Mouse (Mus musculus) lung, postnatal 0 days (tissue): Measurements from ENCODE around the gene Pecr.

ENCODE experiments used
- CTCF ChIP-seq: IDR thresholded peaks from 2 replicates; pipeline ENCODE4 v1.5.1; 2016; ENCODE audit warnings: antibody characterized with exemption, mild to moderate bottlenecking
- EP300 ChIP-seq: IDR thresholded peaks from 2 replicates; pipeline ENCODE4 v1.6.1; 2016; ENCODE audit warnings: antibody characterized with exemption, mild to moderate bottlenecking, control low read depth

- TF ChIP-seq EP300 (no peak), CTCF (no peak)
Observed at GRCm38 (mm10) chr1:72326162-72326821, 42.2 kb upstream of the Pecr start.
